Mouse (Mus musculus) liver, embryonic 14.5 days (tissue): ENCODE results near the gene Gm29797. TPM values are rescaled to one million over a fixed set of nuclear protein-coding genes. Genes with fewer than 3 reads are reported as not detected.
A peak's percentile ranks its signal among the peaks of the same experiment; 100 is the strongest.

Source experiments
- ATAC-seq: fragments of 200-750 bp; cut with Nextera tagmentation; 2 replicates; pipeline ENCODE4 v1.8.0; 2017; ENCODE audit warnings: moderate number of reproducible peaks, mild to moderate bottlenecking, moderate library complexity; ENCODE audit not compliant: insufficient read depth
- DNase-seq, 3 experiments: peaks; one replicate each; pipeline ENCODE4 v3.0.0-alpha.2; 2012 to 2013; ENCODE audit warnings: low read depth in 3 of 3, low spot score in 3 of 3
- H3K27ac ChIP-seq: fragments of 300-500 bp; sonication (generic); 2 replicates; pipeline ENCODE4 v1.5.1; 2014; ENCODE audit warnings: moderate library complexity, mild to moderate bottlenecking, control low read depth, inconsistent platforms
- H3K27me3 ChIP-seq: fragments of 300-500 bp; sonication (generic); 2 replicates; pipeline ENCODE4 v1.6.1; 2014; ENCODE audit warnings: mild to moderate bottlenecking, low read length, moderate library complexity; ENCODE audit not compliant: control insufficient read depth, insufficient read depth
- H3K36me3 ChIP-seq: fragments of 300-500 bp; sonication (generic); replicated peaks from 2 replicates; pipeline ENCODE4 v1.6.1; 2014; ENCODE audit warnings: low read depth; ENCODE audit not compliant: control insufficient read depth, insufficient read depth
- H3K4me1 ChIP-seq, 2 experiments: fragments of 200-500 bp in 1 of 2; fragments of 300-500 bp in 1 of 2; sonication (generic) in 1 of 2; replicated peaks; 2 replicates each; pipeline ENCODE4 v1.6.1; 2012 to 2014; ENCODE audit warnings: antibody characterized with exemption in 1 of 2, inconsistent platforms in 1 of 2, low read length in 1 of 2; ENCODE audit not compliant: control insufficient read depth in 2 of 2, insufficient read depth in 2 of 2
- H3K4me2 ChIP-seq: fragments of 300-500 bp; sonication (generic); 2 replicates; pipeline ENCODE4 v1.6.1; 2014; ENCODE audit warnings: low read depth, mild to moderate bottlenecking, control low read depth, moderate library complexity
- H3K4me3 ChIP-seq, 2 experiments: fragments of 200-500 bp in 1 of 2; fragments of 300-500 bp in 1 of 2; sonication (generic) in 1 of 2; 2 replicates each; pipeline ENCODE4 v1.5.1; 2012 to 2014; ENCODE audit warnings: low read depth in 2 of 2, low read length in 2 of 2, mild to moderate bottlenecking in 2 of 2, control low read depth in 1 of 2, inconsistent platforms in 1 of 2, moderate library complexity in 1 of 2; ENCODE audit not compliant: insufficient read depth in 1 of 2
- H3K9ac ChIP-seq: fragments of 300-500 bp; sonication (generic); replicated peaks from 2 replicates; pipeline ENCODE4 v1.6.1; 2014; ENCODE audit warnings: mild to moderate bottlenecking, control low read depth, moderate library complexity
- H3K9me3 ChIP-seq: fragments of 300-500 bp; sonication (generic); 2 replicates; pipeline ENCODE4 v1.6.1; 2016; ENCODE audit warnings: low read length, mixed read lengths; ENCODE audit not compliant: control insufficient read depth
- CTCF ChIP-seq: IDR thresholded peaks from 2 replicates; pipeline ENCODE4 v1.5.1; 2016; ENCODE audit warnings: antibody characterized with exemption, low read depth, control low read depth
- EP300 ChIP-seq: IDR thresholded peaks from 2 replicates; pipeline ENCODE4 v1.6.1; 2016; ENCODE audit warnings: antibody characterized with exemption, low read depth
- WGBS: fragments of 180-500 bp; shearing (Covaris S2); extraction: QIAGEN DNeasy Blood & Tissue Kit; methylation state at CpG from one replicate; pipeline ENCODE4 v1.1.7; 2014; ENCODE audit not compliant: insufficient replicate concordance; 5-methylcytosine and 5-hydroxymethylcytosine counted together
- polyA plus RNA-seq, 2 experiments: library from polyadenylated mRNA; depleted of rRNA in 1 of 2; stranded (reverse) in 1 of 2; unstranded in 1 of 2; fragments of >200 nt; fragmentation: Nextera tagmentation in 1 of 2; extraction: Ambion mirVana in 1 of 2; gene quantifications; 2 replicates each; pipeline versions ENCODE4 v1.2.1 to v1.2.3; 2012 to 2014

The Gm29797 gene
- polyA plus RNA-seq, 2 experiments: 0.08 to 0.14 TPM

- H3K27ac ChIP-seq: no peak overlapping the region
- TF ChIP-seq EP300: no peak
- peak; percentile 76 for TF ChIP-seq CTCF
- ATAC-seq (peak; percentile 81), DNase-seq (peak; percentile 33 to 56 (median 44))
- H3K9ac ChIP-seq: no peak overlapping the region
- H3K9me3 ChIP-seq: no peaks in the 10 kb centered on the region
- WGBS: 2% methylated on average over 9 of the region's 9 CpGs
- peaks cover 0 to 7% of the 10 kb centered on the region in 2 experiments; a peak in 1 of 4 replicates for H3K4me1 ChIP-seq
- H3K27me3 ChIP-seq: no peaks in the 10 kb centered on the region
- H3K4me2 ChIP-seq: 0 out of 2 replicates have a peak overlapping the region, but pooled peaks have one; percentile 9
- H3K36me3 ChIP-seq: peaks cover 3% of the 10 kb centered on the region; the same call in 1 of the 2 replicates
- H3K4me3 ChIP-seq: no peak overlapping the region
These were observed 2.8 kb downstream of the Gm29797 start for GRCm38 (mm10) chr2:181659609-181660055.

GRCm38 (mm10) chr2:181662620-181663297 is 5.9 kb downstream of the Gm29797 start:
- H3K4me3 ChIP-seq: no peak overlapping the region
- TF ChIP-seq EP300: no peak
- no peak for TF ChIP-seq CTCF
- no peak for DNase-seq
- ATAC-seq: no peak
- peaks cover 0 to 7% of the 10 kb centered on the region in 2 experiments; a peak in 1 of 4 replicates for H3K4me1 ChIP-seq
- WGBS: 76% methylated on average over 3 of the region's 3 CpGs
- no peaks in the 10 kb centered on the region for H3K36me3 ChIP-seq
- no peak overlapping the region for H3K27ac ChIP-seq
- H3K9ac ChIP-seq: no peak overlapping the region
- no peaks in the 10 kb centered on the region for H3K27me3 ChIP-seq
- H3K4me2 ChIP-seq: no peak overlapping the region
- no peaks in the 10 kb centered on the region for H3K9me3 ChIP-seq

GRCm38 (mm10) chr2:181663298-181663630 is 6.4 kb downstream of the Gm29797 start:
- ATAC-seq (no peak), DNase-seq (no peak)
- no peak overlapping the region for H3K4me3 ChIP-seq
- TF ChIP-seq EP300: no peak
- no peak for TF ChIP-seq CTCF
- 5% methylated on average over 4 of the region's 4 CpGs for WGBS
- H3K27ac ChIP-seq: no peak overlapping the region
- no peaks in the 10 kb centered on the region for H3K36me3 ChIP-seq
- H3K9me3 ChIP-seq: no peaks in the 10 kb centered on the region
- no peak overlapping the region for H3K9ac ChIP-seq
- no peak overlapping the region for H3K4me2 ChIP-seq
- no peaks in the 10 kb centered on the region for H3K27me3 ChIP-seq
- H3K4me1 ChIP-seq: peaks cover 0 to 7% of the 10 kb centered on the region in 2 experiments; a peak in 1 of 4 replicates

GRCm38 (mm10) chr2:181670285-181670912 is 13.6 kb downstream of the Gm29797 start:
- H3K4me3 ChIP-seq: peak overlapping the region; percentile 15 to 37
- no peaks in the 10 kb centered on the region for H3K36me3 ChIP-seq
- H3K4me1 ChIP-seq: no peaks in the 10 kb centered on the region
- peaks cover 45% of the 10 kb centered on the region for H3K27me3 ChIP-seq
- ATAC-seq: no peak
- no peak for DNase-seq
- H3K27ac ChIP-seq: no peak overlapping the region
- H3K4me2 ChIP-seq: peak overlapping the region; percentile 24
- TF ChIP-seq EP300 (no peak), CTCF (no peak)
- H3K9ac ChIP-seq: no peak overlapping the region
- WGBS: 5% methylated on average over 55 of the region's 56 CpGs
- no peaks in the 10 kb centered on the region for H3K9me3 ChIP-seq

- Histone ChIP-seq H3K4me2 (peak overlapping the region; percentile 24), H3K27ac (no peak overlapping the region), H3K4me1 (peaks cover 0 to 4% of the 10 kb centered on the region in 2 experiments; a peak in 3 of 4 replicates), H3K36me3 (no peaks in the 10 kb centered on the region), H3K9ac (no peak overlapping the region), H3K4me3 (peak overlapping the region; percentile 15 to 37), H3K9me3 (no peaks in the 10 kb centered on the region), H3K27me3 (peaks cover 45% of the 10 kb centered on the region)
- 2% methylated on average over 41 of the region's 41 CpGs for WGBS
- no peak for ATAC-seq
- TF ChIP-seq CTCF (no peak), EP300 (no peak)
- DNase-seq: no peak
These were observed 14.1 kb downstream of the Gm29797 start for GRCm38 (mm10) chr2:181670913-181671311.
